Mouse (Mus musculus) kidney, postnatal 36 days (tissue): Measurements from ENCODE around the gene Tedc1.

Experiments used
- DNase-seq, 2 experiments: peaks; one replicate each; pipeline ENCODE4 v3.0.0; 2021 to 2022; ENCODE audit warnings: mixed read lengths in 2 of 2

The Tedc1 gene

GRCm38 (mm10) chr12:113155887-113156539 lies at the start of gene Tedc1:
TSS of gene Tedc1 (plus strand) at chr12:113156421.
- peak; percentile 99 to 100 for DNase-seq

- DNase-seq = no peak
These were observed 48.6 kb upstream of the Tedc1 start for GRCm38 (mm10) chr12:113107431-113108124.

- no peak for DNase-seq
These were observed 47.5 kb upstream of the Tedc1 start for GRCm38 (mm10) chr12:113108528-113109283.

- no peak for DNase-seq
These were observed 46.4 kb upstream of the Tedc1 start for GRCm38 (mm10) chr12:113109801-113110200.

GRCm38 (mm10) chr12:113114141-113114540 lies 42.1 kb upstream of the Tedc1 start:
- DNase-seq = no peak

GRCm38 (mm10) chr12:113114856-113115538 lies 41.2 kb upstream of the Tedc1 start:
- DNase-seq = no peak

- peak; percentile 79 to 92 for DNase-seq
These were observed 36.5 kb upstream of the Tedc1 start for GRCm38 (mm10) chr12:113119516-113120410.

GRCm38 (mm10) chr12:113124726-113125125 lies 31.5 kb upstream of the Tedc1 start:
- DNase-seq = no peak

GRCm38 (mm10) chr12:113130732-113131131 lies 25.5 kb upstream of the Tedc1 start:
- no peak for DNase-seq

GRCm38 (mm10) chr12:113131601-113132000 lies 24.6 kb upstream of the Tedc1 start:
- DNase-seq = no peak

GRCm38 (mm10) chr12:113132567-113132966 lies 23.7 kb upstream of the Tedc1 start:
- DNase-seq = peak; percentile 52 to 57

- DNase-seq = no peak
These were observed 23.0 kb upstream of the Tedc1 start for GRCm38 (mm10) chr12:113133260-113133659.

GRCm38 (mm10) chr12:113133861-113134403 lies 22.3 kb upstream of the Tedc1 start:
- no peak for DNase-seq

- DNase-seq = no peak
These were observed 21.7 kb upstream of the Tedc1 start for GRCm38 (mm10) chr12:113134502-113134901.

GRCm38 (mm10) chr12:113135401-113135800 lies 20.8 kb upstream of the Tedc1 start:
- no peak for DNase-seq

GRCm38 (mm10) chr12:113136492-113137020 lies 19.7 kb upstream of the Tedc1 start:
- DNase-seq = no peak

- DNase-seq = no peak
These were observed 18.7 kb upstream of the Tedc1 start for GRCm38 (mm10) chr12:113137260-113138213.

GRCm38 (mm10) chr12:113138291-113138690 lies 17.9 kb upstream of the Tedc1 start:
- DNase-seq = no peak

GRCm38 (mm10) chr12:113138901-113139864 lies 17.0 kb upstream of the Tedc1 start:
- peak; percentile 58 to 66 for DNase-seq
